Mouse (Mus musculus): ENCODE measurements at regions not wholly inside any gene's neighbourhood (a gene's known extent, or its start where the extent isn't known, plus 50 kb on each side); places are given as distances from the start of the nearest gene placed in this dataset.

DNA sequence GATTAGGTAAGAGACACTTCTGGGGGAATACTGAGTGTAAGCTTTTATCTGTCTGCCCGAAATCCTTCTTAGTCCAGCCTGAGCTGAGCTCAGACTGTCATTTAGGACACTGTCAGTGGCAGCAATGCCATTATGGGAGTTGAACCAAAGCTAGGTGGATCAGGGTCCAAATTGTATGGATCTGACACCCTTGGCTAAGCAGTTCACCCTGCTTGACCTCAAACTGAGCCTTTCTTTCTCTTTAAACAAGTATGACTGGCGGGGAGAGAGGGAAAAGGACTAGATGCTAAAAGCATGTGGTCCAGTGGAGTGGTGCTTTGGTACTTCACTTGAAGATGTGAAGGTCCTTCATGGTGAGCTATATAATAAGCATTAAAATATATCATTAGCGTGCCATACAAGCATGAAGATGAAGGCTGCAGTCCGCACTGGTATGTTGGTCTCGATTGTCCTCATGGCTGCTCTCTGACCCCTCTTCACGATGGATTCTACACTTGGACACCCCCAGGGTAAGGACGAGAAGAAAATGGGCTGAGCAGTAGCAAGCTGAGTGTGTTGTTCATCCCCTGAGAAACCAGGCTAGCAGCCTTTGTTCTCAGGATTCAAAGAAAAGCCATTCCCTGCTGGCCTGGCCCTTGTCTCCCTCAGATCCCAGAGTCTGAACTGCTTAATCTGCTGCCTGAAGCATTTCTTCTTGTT, 262.7 kb upstream of the B3gat1 start:
- WGBS, result 42% methylated on average over 7 of the region's 7 CpGs
- no peak overlapping the region for H3K9ac ChIP-seq (replicated peaks; ENCODE audit: low read length)
- no peaks in the 10 kb centered on the region for H3K27me3 ChIP-seq (ENCODE audit: insufficient read depth, low read length)
- DNase-seq (ENCODE audit: low spot score), result no peak
- no peak overlapping the region for H3K4me3 ChIP-seq (ENCODE audit: low read length)
- ATAC-seq, result no peak
- H3K9me3 ChIP-seq (ENCODE audit: low read length), result no peaks in the 10 kb centered on the region
- no peak overlapping the region for H3K4me2 ChIP-seq (ENCODE audit: low read depth, low read length)
- no peaks in the 10 kb centered on the region for H3K4me1 ChIP-seq (ENCODE audit: insufficient read depth, low read length)
- no peak for TF ChIP-seq CTCF (IDR thresholded peaks at IDR 0.05; ENCODE audit: low read depth)
- H3K27ac ChIP-seq, result no peak overlapping the region
- no peaks in the 10 kb centered on the region for H3K36me3 ChIP-seq (ENCODE audit: insufficient read depth, low read length)

DNA sequence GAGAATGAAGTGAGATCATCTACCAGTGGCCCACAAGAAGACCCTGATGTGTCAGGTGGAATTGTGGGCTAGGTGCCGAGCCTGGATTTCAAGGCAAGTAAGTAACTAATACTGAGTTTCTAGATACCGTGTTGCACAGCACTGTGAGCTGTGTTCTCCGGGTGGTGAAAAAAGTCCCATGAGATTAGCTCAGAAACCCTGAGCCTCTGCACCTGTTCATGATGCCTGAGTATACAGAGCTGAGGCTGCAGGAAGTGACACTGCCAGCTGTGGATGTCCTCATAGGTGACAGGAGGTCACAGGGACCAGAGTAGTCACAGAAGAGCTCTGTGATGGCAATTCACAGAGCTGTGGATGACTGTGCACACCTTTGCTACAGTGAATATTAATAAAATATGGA, 257.2 kb upstream of the B3gat1 start:
- H3K4me3 ChIP-seq (ENCODE audit: low read length), result no peak overlapping the region
- WGBS, result 88% methylated on average over 3 of the region's 3 CpGs
- no peak overlapping the region for H3K9ac ChIP-seq (replicated peaks; ENCODE audit: low read length)
- no peaks in the 10 kb centered on the region for H3K27me3 ChIP-seq (ENCODE audit: insufficient read depth, low read length)
- no peak for DNase-seq (ENCODE audit: low spot score)
- no peaks in the 10 kb centered on the region for H3K4me1 ChIP-seq (ENCODE audit: insufficient read depth, low read length)
- no peaks in the 10 kb centered on the region for H3K9me3 ChIP-seq (ENCODE audit: low read length)
- H3K36me3 ChIP-seq (ENCODE audit: insufficient read depth, low read length), result no peaks in the 10 kb centered on the region
- no peak overlapping the region for H3K4me2 ChIP-seq (ENCODE audit: low read depth, low read length)
- H3K27ac ChIP-seq, result no peak overlapping the region
- TF ChIP-seq CTCF (IDR thresholded peaks at IDR 0.05; ENCODE audit: low read depth), result no peak
- no peak for ATAC-seq

DNA sequence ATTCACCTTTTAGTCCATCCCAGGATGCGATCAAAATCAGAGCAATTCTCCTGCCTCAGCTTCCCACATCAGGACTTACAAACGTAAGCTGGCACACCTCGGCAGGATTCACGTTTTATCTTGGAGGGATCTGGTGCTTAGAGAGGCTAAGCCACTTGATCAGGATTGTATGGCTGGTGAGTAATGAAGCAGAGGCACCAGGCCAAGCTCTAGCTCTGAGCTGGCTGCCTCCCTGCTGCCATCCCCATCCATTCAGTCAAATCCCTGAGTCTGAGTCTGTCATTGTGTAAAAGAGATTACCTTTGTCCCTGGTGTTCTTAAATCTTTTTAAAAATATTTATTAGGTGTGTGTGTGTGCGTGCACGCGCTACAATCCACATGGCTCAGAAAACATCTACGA, 252.6 kb upstream of the B3gat1 start:
- no peak overlapping the region for H3K9ac ChIP-seq (replicated peaks; ENCODE audit: low read length)
- H3K27ac ChIP-seq, result no peak overlapping the region
- no peaks in the 10 kb centered on the region for H3K36me3 ChIP-seq (ENCODE audit: insufficient read depth, low read length)
- H3K4me1 ChIP-seq (ENCODE audit: insufficient read depth, low read length), result no peaks in the 10 kb centered on the region
- no peaks in the 10 kb centered on the region for H3K27me3 ChIP-seq (ENCODE audit: insufficient read depth, low read length)
- no peak for TF ChIP-seq CTCF (IDR thresholded peaks at IDR 0.05; ENCODE audit: low read depth)
- WGBS, result 78% methylated on average over 8 of the region's 8 CpGs
- no peak overlapping the region for H3K4me2 ChIP-seq (ENCODE audit: low read depth, low read length)
- no peak for ATAC-seq
- no peak overlapping the region for H3K4me3 ChIP-seq (ENCODE audit: low read length)
- DNase-seq (ENCODE audit: low spot score), result no peak
- no peaks in the 10 kb centered on the region for H3K9me3 ChIP-seq (ENCODE audit: low read length)

DNA sequence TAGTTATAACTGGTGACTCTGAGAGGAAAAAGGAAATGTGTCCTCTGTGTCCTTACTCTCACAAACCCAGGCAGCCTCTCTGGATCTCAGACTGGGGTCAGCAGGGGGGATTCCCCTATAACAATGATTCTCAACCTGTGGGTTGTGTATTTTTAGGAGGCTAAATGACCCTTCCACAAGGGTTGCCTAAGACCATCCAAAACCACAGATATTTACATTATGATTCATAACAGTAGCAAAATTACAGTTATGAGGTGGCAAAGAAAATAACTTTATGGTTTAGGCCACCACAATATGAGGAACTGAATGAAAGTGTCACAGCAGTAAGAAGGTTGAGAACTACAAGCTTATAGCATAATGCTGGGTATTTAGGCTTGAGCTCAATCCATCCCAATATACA, 251.6 kb upstream of the B3gat1 start:
- no peak for TF ChIP-seq CTCF (IDR thresholded peaks at IDR 0.05; ENCODE audit: low read depth)
- Histone ChIP-seq H3K27me3 (ENCODE audit: insufficient read depth, low read length) (no peaks in the 10 kb centered on the region), H3K36me3 (ENCODE audit: insufficient read depth, low read length) (no peaks in the 10 kb centered on the region), H3K4me2 (ENCODE audit: low read depth, low read length) (no peak overlapping the region), H3K4me1 (ENCODE audit: insufficient read depth, low read length) (no peaks in the 10 kb centered on the region), H3K27ac (no peak overlapping the region), H3K4me3 (ENCODE audit: low read length) (no peak overlapping the region), H3K9me3 (ENCODE audit: low read length) (no peaks in the 10 kb centered on the region), H3K9ac (replicated peaks; ENCODE audit: low read length) (no peak overlapping the region)
- ATAC-seq, result no peak
- DNase-seq (ENCODE audit: low spot score), result no peak

DNA sequence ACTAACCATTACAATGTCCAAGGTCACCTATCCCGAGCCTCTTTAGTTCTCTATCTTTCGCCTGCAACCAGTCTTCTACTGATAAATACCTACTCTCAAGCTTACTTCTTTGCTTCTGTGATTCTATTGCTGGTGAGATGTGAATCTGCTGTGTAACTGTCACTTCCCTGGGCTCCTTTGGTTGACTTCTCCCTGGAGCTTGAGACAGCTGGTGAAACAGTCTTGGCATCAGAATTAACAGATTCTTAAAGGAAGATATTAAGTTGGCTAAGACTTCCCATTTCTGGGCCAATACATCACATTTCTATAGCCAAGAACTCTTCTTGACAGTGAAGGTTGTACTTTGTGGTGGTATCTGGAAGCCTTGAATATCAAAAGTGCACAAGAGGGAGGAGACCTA, 239.8 kb upstream of the B3gat1 start:
- no peak overlapping the region for H3K4me3 ChIP-seq (ENCODE audit: low read length)
- no peaks in the 10 kb centered on the region for H3K9me3 ChIP-seq (ENCODE audit: low read length)
- H3K27me3 ChIP-seq (ENCODE audit: insufficient read depth, low read length), result no peaks in the 10 kb centered on the region
- no peak overlapping the region for H3K27ac ChIP-seq
- no peak overlapping the region for H3K9ac ChIP-seq (replicated peaks; ENCODE audit: low read length)
- DNase-seq (ENCODE audit: low spot score) (no peak), ATAC-seq (no peak)
- no peaks in the 10 kb centered on the region for H3K4me1 ChIP-seq (ENCODE audit: insufficient read depth, low read length)
- no peak overlapping the region for H3K4me2 ChIP-seq (ENCODE audit: low read depth, low read length)
- 89% methylated on average over 2 of the region's 2 CpGs for WGBS
- no peaks in the 10 kb centered on the region for H3K36me3 ChIP-seq (ENCODE audit: insufficient read depth, low read length)
- no peak for TF ChIP-seq CTCF (IDR thresholded peaks at IDR 0.05; ENCODE audit: low read depth)

DNA sequence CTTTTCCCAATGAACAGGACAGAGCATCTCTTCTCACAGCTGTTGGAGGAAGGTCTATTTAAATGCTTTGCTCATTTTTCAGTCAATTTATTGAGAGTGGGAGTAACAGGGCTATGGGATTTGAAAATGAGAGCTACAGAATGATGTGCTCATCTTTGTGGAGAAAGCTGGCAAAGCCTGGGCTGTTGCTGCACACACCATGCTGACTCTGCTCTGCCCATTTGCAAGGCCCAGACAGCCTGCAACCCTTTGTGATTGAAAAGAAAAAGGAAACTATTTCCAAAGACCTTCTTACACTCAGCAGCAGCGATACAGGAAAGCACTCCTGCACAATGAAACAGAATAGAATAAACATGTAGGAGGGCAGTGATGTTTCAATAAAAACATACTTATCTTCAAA, 231.5 kb upstream of the B3gat1 start:
- TF ChIP-seq CTCF (IDR thresholded peaks at IDR 0.05; ENCODE audit: low read depth), result no peak
- no peaks in the 10 kb centered on the region for H3K9me3 ChIP-seq (ENCODE audit: low read length)
- H3K4me2 ChIP-seq (ENCODE audit: low read depth, low read length), result no peak overlapping the region
- no peaks in the 10 kb centered on the region for H3K36me3 ChIP-seq (ENCODE audit: insufficient read depth, low read length)
- no peak for ATAC-seq
- 48% methylated on average over 1 of the region's 1 CpGs for WGBS
- H3K9ac ChIP-seq (replicated peaks; ENCODE audit: low read length), result no peak overlapping the region
- no peaks in the 10 kb centered on the region for H3K27me3 ChIP-seq (ENCODE audit: insufficient read depth, low read length)
- no peak overlapping the region; the same call in 1 of the 2 replicates for H3K27ac ChIP-seq
- peak; percentile 6 for DNase-seq (ENCODE audit: low spot score)
- H3K4me1 ChIP-seq (ENCODE audit: insufficient read depth, low read length), result no peaks in the 10 kb centered on the region
- H3K4me3 ChIP-seq (ENCODE audit: low read length), result no peak overlapping the region

DNA sequence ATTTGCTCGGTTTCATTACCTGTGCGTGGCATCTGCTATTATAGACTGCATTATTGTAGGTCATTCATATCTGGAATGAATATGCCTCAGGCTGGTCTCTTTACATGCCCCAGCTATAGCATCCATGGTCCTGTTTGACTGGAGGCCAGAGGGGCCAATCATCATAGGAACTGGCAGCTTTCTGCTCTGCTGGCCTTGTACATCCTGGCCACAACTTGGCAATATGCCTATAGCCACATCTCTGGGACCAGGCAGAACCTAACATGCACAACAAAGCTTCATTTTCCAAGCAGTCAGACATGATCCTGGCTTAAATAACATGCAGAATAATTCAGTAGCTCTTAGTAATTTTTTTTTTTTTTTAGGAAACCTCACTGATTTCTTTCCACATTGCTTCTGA, 227.6 kb upstream of the B3gat1 start:
- TF ChIP-seq CTCF (IDR thresholded peaks at IDR 0.05; ENCODE audit: low read depth), result no peak
- H3K36me3 ChIP-seq (ENCODE audit: insufficient read depth, low read length), result no peaks in the 10 kb centered on the region
- 90% methylated on average over 2 of the region's 2 CpGs for WGBS
- no peak overlapping the region for H3K27ac ChIP-seq
- no peaks in the 10 kb centered on the region for H3K27me3 ChIP-seq (ENCODE audit: insufficient read depth, low read length)
- DNase-seq (ENCODE audit: low spot score) (peak; percentile 30), ATAC-seq (no peak)
- H3K4me1 ChIP-seq (ENCODE audit: insufficient read depth, low read length), result no peaks in the 10 kb centered on the region
- no peak overlapping the region for H3K4me3 ChIP-seq (ENCODE audit: low read length)
- H3K9ac ChIP-seq (replicated peaks; ENCODE audit: low read length), result no peak overlapping the region
- no peaks in the 10 kb centered on the region for H3K9me3 ChIP-seq (ENCODE audit: low read length)
- H3K4me2 ChIP-seq (ENCODE audit: low read depth, low read length), result no peak overlapping the region
